Mouse (Mus musculus): ENCODE data around the gene Rptor. TPM values are rescaled to one million over a fixed set of nuclear protein-coding genes. Genes with fewer than 3 reads are reported as not detected.

Rptor gene
- polyA plus RNA-seq, 1 experiment from 2014 or later: 13.2 TPM

GRCm38 (mm10) chr11:119754459-119754858 is 151.8 kb downstream of the Rptor start:
- no peak overlapping the region for H3K27ac ChIP-seq
- H3K4me3 ChIP-seq (replicated peaks; ENCODE audit: low read length): no peak overlapping the region
- no peak overlapping the region for H3K4me2 ChIP-seq (replicated peaks)
- no peak overlapping the region for H3K9ac ChIP-seq
- 0 out of 2 replicates have a peak, but pooled peaks cover under 1% of the 10 kb centered on the region for H3K4me1 ChIP-seq (replicated peaks; ENCODE audit: control insufficient read depth, insufficient read depth, low read length)
- no peaks in the 10 kb centered on the region for H3K36me3 ChIP-seq (replicated peaks; ENCODE audit: control insufficient read depth, insufficient read depth)
- no peaks in the 10 kb centered on the region for H3K27me3 ChIP-seq (ENCODE audit: control insufficient read depth, insufficient read depth, low read length)
- no peaks in the 10 kb centered on the region for H3K9me3 ChIP-seq (ENCODE audit: control insufficient read depth, low read length)
- 83% methylated on average over 6 of the region's 6 CpGs for WGBS
- ATAC-seq (ENCODE audit: low FRiP score): no peak
- DNase-seq (ENCODE audit: low spot score): no peak

DNA sequence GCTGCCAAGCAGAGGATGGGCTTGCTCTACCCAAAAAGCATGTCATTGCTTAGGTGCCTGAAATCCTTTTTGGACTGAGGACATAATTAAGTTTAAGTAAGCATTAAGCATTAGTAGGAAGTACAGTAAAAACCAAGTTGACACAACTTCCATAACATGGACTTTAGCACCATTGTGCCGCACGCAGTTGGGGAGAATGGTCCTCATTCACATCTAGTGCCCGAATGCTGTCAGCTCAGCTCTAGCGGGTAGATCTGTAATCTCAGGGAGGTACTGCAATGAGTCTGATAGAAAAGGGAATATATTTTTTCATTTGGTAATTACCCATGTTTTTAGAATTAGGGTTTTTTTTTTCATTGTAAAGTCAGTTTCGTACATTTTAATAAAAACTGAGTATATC is 155.5 kb downstream of the Rptor start:
- WGBS: 97% methylated on average over 5 of the region's 5 CpGs
- no peak overlapping the region for H3K27ac ChIP-seq
- no peaks in the 10 kb centered on the region for H3K36me3 ChIP-seq (replicated peaks; ENCODE audit: control insufficient read depth, insufficient read depth)
- H3K4me1 ChIP-seq (replicated peaks; ENCODE audit: control insufficient read depth, insufficient read depth, low read length): no peaks in the 10 kb centered on the region
- no peaks in the 10 kb centered on the region for H3K9me3 ChIP-seq (ENCODE audit: control insufficient read depth, low read length)
- ATAC-seq (ENCODE audit: low FRiP score) (no peak), DNase-seq (ENCODE audit: low spot score) (no peak)
- H3K4me3 ChIP-seq (replicated peaks; ENCODE audit: low read length): no peak overlapping the region
- no peaks in the 10 kb centered on the region for H3K27me3 ChIP-seq (ENCODE audit: control insufficient read depth, insufficient read depth, low read length)
- H3K4me2 ChIP-seq (replicated peaks): no peak overlapping the region
- no peak overlapping the region for H3K9ac ChIP-seq

DNA sequence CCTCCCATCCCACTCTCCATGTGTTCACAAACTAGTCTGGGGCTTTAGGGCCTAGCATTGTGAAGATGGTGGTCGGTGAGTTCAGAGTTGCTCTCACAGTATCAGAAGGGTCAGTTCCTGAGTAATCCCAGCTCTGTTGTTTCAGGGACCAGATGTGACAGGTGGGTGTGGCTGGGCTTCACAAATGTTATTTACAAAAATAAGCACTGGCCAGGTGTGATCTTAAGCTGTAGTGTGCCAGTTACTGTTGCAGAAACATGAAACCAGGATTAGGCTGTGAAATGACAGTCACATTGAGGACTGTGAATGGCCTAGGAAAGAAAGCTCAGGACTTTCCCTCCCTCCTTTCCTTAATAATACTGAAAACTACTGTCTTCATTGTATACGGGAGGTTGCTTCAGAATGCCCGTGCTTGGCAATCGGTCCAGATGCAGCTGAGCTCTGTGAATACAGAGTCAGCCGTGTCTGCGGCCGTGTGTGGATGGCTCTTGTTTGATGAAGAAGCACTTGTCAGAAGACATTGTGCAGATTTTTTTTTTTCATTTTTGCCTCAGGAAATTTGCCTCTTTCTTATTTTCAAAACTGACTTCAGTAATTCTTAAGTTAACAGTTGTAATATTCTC is 156.1 kb downstream of the Rptor start:
- no peak overlapping the region for H3K4me3 ChIP-seq (replicated peaks; ENCODE audit: low read length)
- H3K9me3 ChIP-seq (ENCODE audit: control insufficient read depth, low read length): no peaks in the 10 kb centered on the region
- no peak for DNase-seq (ENCODE audit: low spot score)
- H3K27me3 ChIP-seq (ENCODE audit: control insufficient read depth, insufficient read depth, low read length): no peaks in the 10 kb centered on the region
- no peak for ATAC-seq (ENCODE audit: low FRiP score)
- H3K4me1 ChIP-seq (replicated peaks; ENCODE audit: control insufficient read depth, insufficient read depth, low read length): no peaks in the 10 kb centered on the region
- WGBS: 69% methylated on average over 7 of the region's 7 CpGs
- H3K36me3 ChIP-seq (replicated peaks; ENCODE audit: control insufficient read depth, insufficient read depth): no peaks in the 10 kb centered on the region
- H3K9ac ChIP-seq: no peak overlapping the region
- no peak overlapping the region for H3K4me2 ChIP-seq (replicated peaks)
- no peak overlapping the region for H3K27ac ChIP-seq

GRCm38 (mm10) chr11:119762911-119763310 is 160.2 kb downstream of the Rptor start:
- 86% methylated on average over 9 of the region's 9 CpGs for WGBS
- DNase-seq (ENCODE audit: low spot score) (no peak), ATAC-seq (ENCODE audit: low FRiP score) (no peak)
- no peaks in the 10 kb centered on the region for H3K36me3 ChIP-seq (replicated peaks; ENCODE audit: control insufficient read depth, insufficient read depth)
- no peak overlapping the region for H3K27ac ChIP-seq
- H3K9me3 ChIP-seq (ENCODE audit: control insufficient read depth, low read length): no peaks in the 10 kb centered on the region
- H3K27me3 ChIP-seq (ENCODE audit: control insufficient read depth, insufficient read depth, low read length): no peaks in the 10 kb centered on the region
- no peak overlapping the region for H3K4me3 ChIP-seq (replicated peaks; ENCODE audit: low read length)
- peaks cover 17% of the 10 kb centered on the region for H3K4me1 ChIP-seq (replicated peaks; ENCODE audit: control insufficient read depth, insufficient read depth, low read length)
- no peak overlapping the region for H3K4me2 ChIP-seq (replicated peaks)
- no peak overlapping the region for H3K9ac ChIP-seq

DNA sequence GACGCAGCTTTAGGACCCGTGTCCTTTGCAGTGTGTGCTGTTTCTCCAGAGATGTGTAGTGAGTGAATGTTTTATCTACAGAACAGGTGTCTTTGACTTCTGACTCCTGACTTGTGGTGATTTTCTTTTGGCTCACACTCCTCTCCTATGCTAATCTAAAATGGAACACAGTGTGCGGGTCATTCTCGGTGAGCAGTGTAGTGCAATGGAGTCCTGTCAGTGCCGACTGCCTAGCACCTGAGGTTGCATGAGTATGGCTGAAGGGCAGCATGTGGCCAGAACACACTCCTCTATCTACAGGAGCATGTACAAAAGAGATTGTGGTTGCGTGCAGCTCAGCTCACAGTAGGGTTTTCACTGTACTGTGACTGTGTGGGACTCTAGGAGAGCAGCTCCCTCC is 163.3 kb downstream of the Rptor start:
- no peak overlapping the region for H3K4me3 ChIP-seq (replicated peaks; ENCODE audit: low read length)
- no peak for DNase-seq (ENCODE audit: low spot score)
- no peak overlapping the region for H3K27ac ChIP-seq
- H3K9ac ChIP-seq: no peak overlapping the region
- 82% methylated on average over 6 of the region's 6 CpGs for WGBS
- ATAC-seq (ENCODE audit: low FRiP score): no peak
- H3K4me2 ChIP-seq (replicated peaks): no peak overlapping the region
- no peaks in the 10 kb centered on the region for H3K9me3 ChIP-seq (ENCODE audit: control insufficient read depth, low read length)
- no peaks in the 10 kb centered on the region for H3K27me3 ChIP-seq (ENCODE audit: control insufficient read depth, insufficient read depth, low read length)
- H3K36me3 ChIP-seq (replicated peaks; ENCODE audit: control insufficient read depth, insufficient read depth): no peaks in the 10 kb centered on the region
- peaks cover 17% of the 10 kb centered on the region for H3K4me1 ChIP-seq (replicated peaks; ENCODE audit: control insufficient read depth, insufficient read depth, low read length)

DNA sequence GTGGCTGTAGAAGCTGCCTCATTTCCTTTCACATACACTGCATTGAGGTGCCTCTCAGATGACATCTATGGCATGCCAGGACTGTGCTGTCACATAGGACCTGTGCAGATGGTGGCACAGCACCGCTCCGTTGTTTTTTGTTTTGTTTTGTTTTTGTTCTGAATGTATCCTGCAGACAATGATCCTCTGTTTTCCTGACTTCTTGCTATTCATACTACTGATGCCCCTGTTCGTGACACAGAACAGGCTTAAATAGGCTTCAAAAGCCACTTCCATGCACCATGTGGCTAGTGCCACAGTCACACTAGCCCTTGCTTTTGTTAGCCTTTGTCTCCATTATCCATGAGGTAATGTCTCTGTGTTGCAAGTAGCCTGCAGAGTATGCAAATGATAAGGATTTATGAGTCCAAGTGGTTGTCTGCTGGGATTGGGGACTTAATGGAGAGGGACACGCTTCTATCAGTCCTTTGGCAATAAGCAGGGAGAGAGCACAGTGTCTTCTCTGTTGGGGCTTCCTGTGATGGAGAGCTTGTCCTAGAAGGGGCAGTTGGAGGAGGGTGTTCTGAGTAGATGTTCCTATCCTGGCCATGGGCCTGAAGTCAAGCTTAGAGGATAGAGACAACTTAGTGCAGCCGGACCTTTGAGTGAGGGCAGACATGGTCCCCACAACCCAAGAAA is 164.2 kb downstream of the Rptor start:
- ATAC-seq (ENCODE audit: low FRiP score): peak; percentile 34; the same call in 1 of the 2 replicates
- Histone ChIP-seq H3K36me3 (replicated peaks; ENCODE audit: control insufficient read depth, insufficient read depth) (no peaks in the 10 kb centered on the region), H3K4me3 (replicated peaks; ENCODE audit: low read length) (no peak overlapping the region), H3K9me3 (ENCODE audit: control insufficient read depth, low read length) (no peaks in the 10 kb centered on the region), H3K27me3 (ENCODE audit: control insufficient read depth, insufficient read depth, low read length) (no peaks in the 10 kb centered on the region), H3K9ac (0 out of 2 replicates have a peak overlapping the region, but pooled peaks have one; percentile 13), H3K27ac (0 out of 2 replicates have a peak overlapping the region, but pooled peaks have one; percentile 45), H3K4me2 (replicated peaks) (no peak overlapping the region), H3K4me1 (replicated peaks; ENCODE audit: control insufficient read depth, insufficient read depth, low read length) (peaks cover 17% of the 10 kb centered on the region)
- DNase-seq (ENCODE audit: low spot score): no peak
- WGBS: 25% methylated on average over 5 of the region's 5 CpGs

- H3K27me3 ChIP-seq (ENCODE audit: control insufficient read depth, insufficient read depth, low read length): no peaks in the 10 kb centered on the region
- peaks cover 17% of the 10 kb centered on the region for H3K4me1 ChIP-seq (replicated peaks; ENCODE audit: control insufficient read depth, insufficient read depth, low read length)
- no peaks in the 10 kb centered on the region for H3K36me3 ChIP-seq (replicated peaks; ENCODE audit: control insufficient read depth, insufficient read depth)
- no peak overlapping the region for H3K9ac ChIP-seq
- H3K9me3 ChIP-seq (ENCODE audit: control insufficient read depth, low read length): no peaks in the 10 kb centered on the region
- DNase-seq (ENCODE audit: low spot score) (no peak), ATAC-seq (ENCODE audit: low FRiP score) (no peak)
- no peak overlapping the region for H3K4me2 ChIP-seq (replicated peaks)
- no peak overlapping the region for H3K27ac ChIP-seq
- 39% methylated on average over 6 of the region's 6 CpGs for WGBS
- no peak overlapping the region for H3K4me3 ChIP-seq (replicated peaks; ENCODE audit: low read length)
These were observed 164.8 kb downstream of the Rptor start for GRCm38 (mm10) chr11:119767525-119767924.

DNA sequence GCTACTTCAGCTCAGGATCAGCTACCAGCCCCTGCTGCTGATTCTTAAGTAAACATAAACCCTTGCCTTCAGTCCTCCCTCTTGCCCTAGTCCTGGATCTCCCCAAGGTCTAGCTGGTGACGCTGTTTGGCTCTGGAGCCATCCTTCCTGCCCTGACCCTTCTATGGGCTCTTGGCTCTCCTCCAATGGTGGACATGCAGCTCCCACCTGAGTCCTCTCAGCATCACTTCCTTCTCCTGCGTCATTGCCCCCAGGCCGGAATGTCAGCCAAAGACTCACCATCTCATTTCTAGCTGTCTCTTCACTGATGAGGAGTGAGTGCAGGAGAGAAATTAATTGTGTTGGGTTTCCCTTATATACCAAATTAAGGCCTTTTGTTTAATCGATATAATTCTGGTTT is 165.8 kb downstream of the Rptor start:
- WGBS: 80% methylated on average over 4 of the region's 4 CpGs
- ATAC-seq (ENCODE audit: low FRiP score) (no peak), DNase-seq (ENCODE audit: low spot score) (no peak)
- Histone ChIP-seq H3K27ac (no peak overlapping the region), H3K4me3 (replicated peaks; ENCODE audit: low read length) (no peak overlapping the region), H3K27me3 (ENCODE audit: control insufficient read depth, insufficient read depth, low read length) (no peaks in the 10 kb centered on the region), H3K9me3 (ENCODE audit: control insufficient read depth, low read length) (no peaks in the 10 kb centered on the region), H3K4me1 (replicated peaks; ENCODE audit: control insufficient read depth, insufficient read depth, low read length) (peaks cover 17% of the 10 kb centered on the region), H3K4me2 (replicated peaks) (no peak overlapping the region), H3K36me3 (replicated peaks; ENCODE audit: control insufficient read depth, insufficient read depth) (no peaks in the 10 kb centered on the region), H3K9ac (no peak overlapping the region)

DNA sequence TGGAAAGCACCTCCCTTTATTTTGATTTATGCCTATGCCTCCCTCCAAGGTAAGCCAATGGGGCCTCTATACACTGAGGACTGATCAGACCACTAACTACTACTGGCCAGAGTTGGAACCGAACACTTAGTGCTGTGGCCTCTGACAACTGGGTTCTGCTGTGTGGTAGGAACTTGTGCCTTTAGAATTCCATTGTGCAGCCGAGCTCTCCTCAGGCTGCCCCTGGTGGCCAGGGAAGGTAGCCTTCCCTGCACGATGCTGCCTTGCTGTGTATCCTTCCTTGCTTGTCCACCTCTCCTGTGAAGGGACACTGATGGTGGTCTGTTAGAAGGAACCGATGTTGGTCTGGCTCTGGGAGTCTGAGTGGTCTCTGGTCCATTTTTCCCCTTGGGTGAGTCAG is 167.0 kb downstream of the Rptor start:
- H3K4me2 ChIP-seq (replicated peaks): no peak overlapping the region
- 60% methylated on average over 4 of the region's 4 CpGs for WGBS

More for the DNA sequence above, 167.0 kb downstream of the Rptor start:
- no peak for DNase-seq (ENCODE audit: low spot score)
- Histone ChIP-seq H3K27me3 (ENCODE audit: control insufficient read depth, insufficient read depth, low read length) (no peaks in the 10 kb centered on the region), H3K9me3 (ENCODE audit: control insufficient read depth, low read length) (no peaks in the 10 kb centered on the region), H3K27ac (no peak overlapping the region), H3K4me1 (replicated peaks; ENCODE audit: control insufficient read depth, insufficient read depth, low read length) (peaks cover 17% of the 10 kb centered on the region), H3K9ac (no peak overlapping the region), H3K36me3 (replicated peaks; ENCODE audit: control insufficient read depth, insufficient read depth) (no peaks in the 10 kb centered on the region), H3K4me3 (replicated peaks; ENCODE audit: low read length) (no peak overlapping the region)
- no peak for ATAC-seq (ENCODE audit: low FRiP score)
